Mouse (Mus musculus) lung, adult 2 months (tissue): ENCODE results near the gene Erich3.

Source experiments
- CTCF ChIP-seq: fragments of 200-500 bp; IDR thresholded peaks from 2 replicates; pipeline ENCODE4 v1.5.1; 2011; ENCODE audit warnings: mild to moderate bottlenecking, low read length, control low read depth; ENCODE audit not compliant: insufficient read depth
- POLR2A ChIP-seq: fragments of 200-500 bp; IDR thresholded peaks from 2 replicates; pipeline ENCODE4 v1.6.1; 2011; ENCODE audit warnings: low read depth, mild to moderate bottlenecking, control low read depth, low read length, borderline replicate concordance; ENCODE audit errors: extremely low read depth

GRCm38 (mm10) chr3:154755225-154755624 lies 91.6 kb downstream of the Erich3 start:
- TF ChIP-seq POLR2A = no peak
- no peak for TF ChIP-seq CTCF
